Mouse (Mus musculus) midbrain, embryonic 13.5 days (tissue): ENCODE measurements around the gene Tpbgl. TPM values are rescaled to one million over a fixed set of nuclear protein-coding genes. Genes with fewer than 3 reads are reported as not detected.

Source experiments
- polyA plus RNA-seq: library from polyadenylated mRNA; unstranded; fragments of >200 nt; fragmentation: Nextera tagmentation; extraction: Ambion mirVana; gene quantifications from 2 replicates; pipeline ENCODE4 v1.2.1, GENCODE M21; 2015

Gene Tpbgl
- polyA plus RNA-seq, 1 experiment from 2014 or later = 1.0 TPM

Other genes with a start within 250 kb of the Tpbgl start
- 42.5 and 46.4 TPM in 2 replicates for gene Gdpd5, start 245.7 kb downstream of the Tpbgl start, polyA plus RNA-seq
- 9.0 and 17.2 TPM in 2 replicates for gene Klhl35, start 161.1 kb downstream of the Tpbgl start, polyA plus RNA-seq
- 531 and 554 TPM in 2 replicates for gene Rps3, start 143.4 kb downstream of the Tpbgl start, polyA plus RNA-seq
- 14.0 and 14.8 TPM in 2 replicates for gene Arrb1, start 91.6 kb downstream of the Tpbgl start, polyA plus RNA-seq
- gene Slco2b1, start 84.2 kb upstream of the Tpbgl start, polyA plus RNA-seq = 4.1 and 5.0 TPM in 2 replicates
- gene Olfr520, start 103.2 kb upstream of the Tpbgl start, polyA plus RNA-seq = not detected in 2 replicates
- not detected in 2 replicates for gene Olfr521, start 136.4 kb upstream of the Tpbgl start, polyA plus RNA-seq
- gene Neu3, start 201.3 kb upstream of the Tpbgl start, polyA plus RNA-seq = 1.1 and 1.2 TPM in 2 replicates
- gene Xrra1, start 232.0 kb upstream of the Tpbgl start, polyA plus RNA-seq = 0.62 and 0.79 TPM in 2 replicates
- gene Spcs2, start 236.4 kb upstream of the Tpbgl start, polyA plus RNA-seq = 326 and 337 TPM in 2 replicates